Mouse (Mus musculus) spleen, postnatal 14 days (tissue): Measurements from ENCODE around the gene Rtp4.

Experiments
- DNase-seq, 2 experiments: peaks; one replicate each; pipeline ENCODE4 v3.0.0; 2021 to 2022; ENCODE audit warnings: low spot score in 2 of 2

Gene Rtp4

DNA sequence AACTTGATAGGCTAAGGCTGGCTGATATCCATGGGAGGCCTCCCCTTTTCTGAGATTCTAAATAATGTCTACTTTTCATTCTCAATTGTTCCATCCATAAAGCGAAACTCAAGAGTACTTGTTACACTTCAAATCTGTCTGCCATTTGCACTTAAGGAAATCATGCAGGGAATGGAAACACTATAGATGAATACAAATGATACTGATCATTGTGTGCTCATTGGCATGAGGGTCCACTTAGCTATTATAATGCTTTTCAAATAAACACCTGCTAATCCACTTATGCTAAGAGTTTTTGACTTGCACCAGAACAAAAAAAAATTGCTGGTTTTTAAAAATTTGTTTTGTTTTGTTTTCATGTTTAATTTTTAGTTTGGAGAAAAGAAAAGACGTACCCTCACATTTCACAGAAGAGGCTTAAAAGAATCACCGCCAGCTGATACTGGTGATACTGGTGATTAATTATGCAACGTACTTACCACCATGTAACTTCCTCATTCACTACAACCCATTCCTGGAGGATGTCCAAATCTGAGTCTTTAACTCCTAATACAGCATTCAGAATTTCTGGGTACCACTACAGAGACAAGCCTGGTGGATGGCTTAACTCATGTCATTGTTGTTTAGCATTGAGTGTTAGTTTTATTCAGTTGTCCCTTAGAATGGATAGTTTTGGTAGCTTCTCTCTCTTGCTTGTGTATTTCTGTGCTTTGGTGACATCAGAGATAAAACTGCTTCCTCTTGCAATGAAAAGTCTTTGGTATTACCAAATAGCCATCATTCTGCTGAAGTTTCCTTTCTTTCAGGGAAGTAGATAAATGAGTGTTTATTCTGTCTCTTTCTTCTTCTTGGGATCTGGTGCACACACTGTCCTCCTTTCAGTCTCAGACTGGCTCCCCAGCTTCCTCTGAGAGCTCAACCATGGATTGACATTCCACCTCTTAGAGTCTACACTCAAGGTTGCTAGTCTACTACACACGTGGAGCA lies 71.3 kb downstream of the Rtp4 start:
- no peak for DNase-seq

DNA sequence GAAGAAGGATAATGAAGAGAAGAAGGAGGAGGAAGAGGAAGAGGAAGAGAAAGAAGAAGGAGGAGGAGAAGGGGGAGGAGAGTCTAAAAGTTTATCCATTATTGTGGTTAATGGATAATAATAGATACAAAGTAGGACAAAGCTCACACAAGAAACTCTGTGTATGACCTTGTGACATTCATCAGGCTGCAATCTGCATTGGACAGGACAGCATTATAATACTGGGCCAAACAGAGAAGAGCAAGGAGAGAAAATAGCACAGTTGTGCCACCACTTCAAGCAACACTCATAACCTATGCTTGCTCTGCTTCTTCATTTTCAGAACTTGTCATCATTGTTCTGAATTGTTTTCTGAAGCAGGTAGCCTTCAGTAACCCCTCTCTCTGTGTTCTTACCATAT lies 72.4 kb downstream of the Rtp4 start:
- DNase-seq: no peak

DNA sequence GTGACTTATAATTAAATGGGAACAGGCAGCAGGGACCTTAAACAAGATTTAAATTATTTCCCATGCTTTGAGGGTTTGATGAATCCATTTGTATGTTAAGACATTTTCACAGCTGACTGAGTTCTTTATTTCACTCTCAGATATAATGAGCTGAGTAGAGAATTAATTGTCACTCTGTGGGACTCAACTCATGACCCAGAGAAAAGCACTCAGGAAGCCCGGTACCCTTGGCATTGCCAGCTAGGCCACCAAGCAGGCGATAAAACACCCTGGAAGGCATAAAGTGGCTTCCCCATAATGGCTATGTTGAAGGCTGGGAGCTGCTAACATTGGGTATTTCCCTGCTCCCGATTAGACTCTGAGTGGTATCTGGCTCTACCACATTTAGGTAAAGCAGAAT lies 76.6 kb downstream of the Rtp4 start:
- DNase-seq: no peak

DNA sequence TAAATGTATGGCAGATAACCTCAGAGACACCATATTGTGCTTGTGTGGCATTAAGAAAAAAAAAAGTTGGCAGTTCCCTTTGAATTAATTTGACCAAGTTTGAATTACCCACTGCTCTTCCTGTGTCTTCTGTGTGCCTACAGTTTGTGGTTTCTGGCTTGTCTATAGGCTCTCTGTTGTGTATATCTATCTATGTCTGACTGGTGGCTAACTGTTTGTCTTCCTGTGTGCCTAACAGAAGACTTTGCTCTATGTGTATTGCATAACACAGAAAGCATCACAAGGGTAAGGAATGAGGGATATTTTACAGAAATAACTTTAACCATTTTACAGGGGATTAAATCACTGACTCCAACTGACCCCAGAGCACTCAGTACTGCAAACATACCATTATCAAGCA lies 77.9 kb downstream of the Rtp4 start:
- DNase-seq: no peak

DNA sequence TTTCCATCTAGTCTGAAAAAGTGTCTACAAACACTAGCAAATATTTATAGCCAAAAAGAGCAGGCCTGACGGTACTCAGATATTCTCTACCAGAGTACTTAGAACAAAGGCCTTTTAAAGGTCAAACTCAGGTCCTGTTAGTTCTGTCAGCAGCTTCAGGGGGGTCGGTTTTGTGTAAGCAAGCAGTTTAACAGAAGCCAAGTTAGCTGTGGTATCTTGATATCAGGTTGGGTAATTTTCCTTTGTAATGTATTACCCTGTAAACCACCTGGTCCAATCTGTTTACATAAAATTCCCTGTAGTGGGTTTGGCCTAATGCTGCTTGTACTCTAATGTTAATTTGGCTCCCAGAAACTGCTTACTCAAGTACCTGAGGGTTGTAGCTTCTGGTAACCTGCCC lies 86.1 kb downstream of the Rtp4 start:
- DNase-seq: no peak

DNA sequence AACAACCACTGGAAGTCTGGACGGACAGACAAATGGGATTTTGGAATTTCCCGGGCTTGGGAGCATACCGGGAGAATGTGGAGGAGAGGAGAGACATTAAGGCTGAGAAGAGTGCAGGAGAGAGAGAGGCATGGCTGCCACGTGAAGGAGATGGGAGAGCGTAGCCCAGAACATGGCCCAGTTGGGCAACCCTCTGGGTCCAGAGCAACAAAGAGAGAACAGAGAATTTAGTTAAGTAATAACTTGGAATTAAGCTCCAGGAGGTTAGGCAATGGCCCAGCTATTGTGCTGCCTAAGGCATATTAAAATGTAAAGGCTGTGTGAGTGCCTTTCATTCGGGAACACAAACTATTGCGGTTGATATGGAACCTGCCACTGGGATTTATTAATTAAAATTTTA lies 86.6 kb downstream of the Rtp4 start:
- no peak for DNase-seq

DNA sequence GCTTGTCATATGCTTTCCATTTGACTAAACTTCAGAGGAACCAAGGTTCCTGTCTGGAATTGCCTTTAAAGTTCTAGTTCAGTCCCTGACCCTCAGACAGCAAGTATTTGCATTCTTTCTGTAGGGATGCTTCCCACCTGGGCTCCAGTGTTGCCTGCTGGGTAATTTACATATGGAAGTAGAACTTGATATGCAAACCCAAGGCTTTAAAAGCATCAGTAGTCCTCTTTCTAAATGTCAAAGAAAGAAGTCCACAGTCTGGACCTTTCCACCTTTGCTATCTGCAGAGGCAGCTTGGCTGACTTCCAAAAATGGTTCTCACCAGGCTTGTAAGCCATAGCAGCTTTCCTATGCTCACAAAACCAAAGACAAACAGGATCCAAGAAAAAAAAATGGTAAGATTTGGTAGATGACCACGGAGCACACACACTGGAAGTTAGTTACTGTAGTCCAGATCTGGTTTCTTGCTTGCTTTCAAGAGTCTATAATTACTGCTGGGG lies 87.9 kb downstream of the Rtp4 start:
- DNase-seq: no peak

DNA sequence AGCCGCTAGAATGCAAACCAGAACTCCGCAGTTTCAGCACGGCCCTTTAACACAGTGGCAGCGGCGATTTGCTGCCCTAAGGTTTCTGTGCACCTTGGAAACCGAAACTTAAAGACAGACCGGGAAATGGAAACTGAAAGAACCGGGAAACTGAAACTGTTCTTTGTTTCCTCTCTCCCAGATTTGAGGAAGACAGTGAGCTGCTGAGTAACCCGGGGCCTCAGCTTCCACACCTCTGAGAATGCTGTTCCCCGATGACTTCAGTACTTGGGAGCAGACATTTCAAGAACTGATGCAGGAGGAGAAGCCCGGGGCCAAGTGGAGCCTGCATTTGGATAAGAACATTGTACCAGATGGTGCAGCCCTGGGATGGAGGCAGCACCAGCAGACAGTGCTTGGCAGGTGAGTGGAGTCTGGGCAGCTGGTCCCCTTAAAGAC lies 89.7 kb downstream of the Rtp4 start:
- DNase-seq: peak in 1 of 2 experiments; percentile 12

DNA sequence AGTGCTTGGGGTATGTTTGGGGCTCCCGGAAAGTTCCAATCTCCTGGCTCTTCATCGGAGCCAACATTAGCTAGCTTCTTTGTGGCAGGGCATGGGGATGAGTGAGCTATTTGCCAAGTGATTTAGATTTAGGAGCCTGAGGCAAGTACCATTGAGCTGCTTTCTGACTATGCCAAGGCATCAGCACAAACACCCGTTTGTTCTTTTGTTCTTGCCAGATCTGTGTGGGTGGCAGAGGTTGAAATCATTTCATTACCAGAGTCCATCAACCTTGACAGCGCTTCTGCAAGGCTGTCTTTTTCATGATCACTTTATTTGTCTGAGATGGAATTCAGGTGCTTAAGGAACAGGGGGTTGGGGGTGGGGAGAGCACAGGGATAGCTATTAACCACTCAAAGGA lies 104.1 kb downstream of the Rtp4 start:
- DNase-seq: no peak

DNA sequence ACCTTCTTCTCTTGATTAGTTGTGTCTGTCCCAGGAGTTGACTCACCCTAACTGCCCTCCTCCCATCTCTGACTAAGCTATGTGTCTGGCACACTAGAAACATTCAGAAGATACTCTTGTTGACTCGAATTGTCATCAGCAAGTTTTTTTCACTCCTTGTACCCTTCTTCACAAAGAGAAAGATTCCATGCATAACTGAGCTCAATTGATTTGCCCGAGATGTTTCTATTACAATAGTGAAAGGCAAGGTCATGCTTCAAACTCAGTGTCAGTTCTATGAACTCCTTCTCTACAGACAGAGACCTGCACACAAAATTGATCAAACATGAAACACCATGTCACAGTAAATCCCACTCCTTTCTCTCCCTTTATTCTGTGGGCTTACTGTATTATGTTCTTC lies 111.4 kb downstream of the Rtp4 start:
- no peak for DNase-seq

DNA sequence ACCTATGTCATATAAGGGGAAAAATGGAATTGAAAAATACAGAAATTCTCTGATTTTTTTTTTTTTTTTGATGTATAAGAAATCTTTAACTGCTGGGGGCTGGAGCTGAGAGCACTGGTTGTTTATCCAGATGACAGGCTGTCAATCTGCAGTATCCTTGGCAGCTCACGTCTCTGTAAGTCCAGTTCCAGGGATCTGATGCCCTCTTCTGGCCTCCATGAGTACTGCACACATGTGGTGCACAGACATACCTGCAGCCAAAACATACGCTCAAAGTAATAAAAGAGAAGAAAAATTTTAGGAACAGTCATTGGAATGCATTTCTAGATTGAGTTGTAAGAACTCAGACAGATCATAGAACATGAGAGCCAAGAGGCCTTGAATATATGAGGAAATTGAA lies 112.6 kb downstream of the Rtp4 start:
- DNase-seq: no peak

DNA sequence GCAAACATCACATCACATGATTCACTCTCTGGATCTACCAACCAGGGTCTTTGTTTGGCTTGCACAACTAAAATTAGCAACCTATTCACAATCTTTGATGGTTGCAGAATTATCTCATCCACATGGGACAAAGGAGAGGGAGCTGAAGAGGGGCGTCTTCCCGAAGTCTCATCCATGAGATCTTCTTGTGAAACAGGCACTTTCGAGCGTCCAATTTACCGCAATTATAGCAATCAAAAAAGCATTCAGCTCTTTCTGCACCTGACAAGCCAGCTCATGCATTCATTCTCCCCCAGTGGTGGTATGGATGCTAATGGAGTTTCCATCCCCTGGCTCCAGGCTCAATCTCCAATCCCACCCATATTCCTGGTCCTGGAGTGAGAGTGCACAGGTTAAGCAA lies 132.9 kb downstream of the Rtp4 start:
- DNase-seq: no peak

DNA sequence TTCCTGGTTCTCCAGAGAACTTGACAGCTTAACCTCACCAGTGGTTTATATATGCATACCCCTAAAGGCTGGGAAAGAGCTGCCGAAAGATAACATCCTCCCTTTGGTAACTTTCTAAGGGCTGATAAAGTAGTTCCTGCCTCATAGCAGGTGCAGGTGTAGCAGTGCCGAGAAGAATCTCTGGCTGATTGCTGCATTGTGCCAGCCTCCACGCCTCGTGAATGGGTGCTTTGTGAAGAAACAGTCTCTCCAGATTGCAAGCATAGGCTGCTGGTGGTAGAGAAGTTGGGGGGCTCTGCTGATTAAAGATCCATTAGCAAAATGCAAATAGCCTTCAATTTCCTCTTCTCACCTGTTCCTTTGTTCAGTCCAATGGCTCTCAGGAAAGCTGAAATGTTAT lies 133.4 kb downstream of the Rtp4 start:
- DNase-seq: no peak

DNA sequence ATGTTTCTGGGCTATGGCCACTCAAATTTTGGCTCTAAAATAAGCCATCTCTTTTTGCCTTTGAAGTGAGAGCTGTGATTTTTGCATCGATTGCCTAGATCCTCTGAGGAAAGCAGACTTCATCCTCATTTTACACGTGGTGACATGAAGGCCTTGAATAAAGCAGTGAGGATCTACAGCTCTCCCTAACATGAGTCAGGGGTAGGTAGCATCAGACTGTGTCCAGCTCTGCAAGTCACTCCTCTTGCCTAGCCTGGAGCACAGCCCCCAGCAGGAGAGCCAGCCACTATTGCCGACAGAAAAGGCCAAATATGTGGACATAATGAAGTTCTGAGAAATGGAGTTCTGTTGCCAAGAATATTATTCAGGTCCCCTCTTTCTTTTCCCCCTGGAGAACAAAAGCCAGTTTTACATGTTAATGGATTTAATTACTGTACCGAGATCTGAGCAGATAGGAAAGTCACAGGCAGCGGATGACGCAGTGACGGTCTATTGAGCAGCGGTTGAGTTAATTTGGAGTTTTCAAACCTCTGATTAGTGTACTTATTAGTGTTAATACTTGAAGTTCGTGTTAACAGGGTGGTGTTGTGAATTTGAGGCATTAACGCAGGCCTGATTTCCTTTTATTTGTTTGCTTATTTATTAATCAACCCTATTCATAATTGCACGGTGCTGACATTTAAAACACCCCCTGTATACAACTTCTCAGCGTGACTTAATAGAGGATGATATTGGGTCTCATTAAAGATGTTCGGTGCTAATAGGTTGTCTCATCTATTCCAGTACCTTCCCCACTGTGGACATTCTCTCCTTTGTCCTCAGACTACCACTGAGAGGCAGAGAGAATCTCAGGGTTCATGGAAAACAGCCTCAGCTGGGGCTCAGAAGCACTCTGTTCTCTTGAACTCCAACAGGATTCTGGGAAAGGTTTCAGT lies 139.8 kb downstream of the Rtp4 start:
- DNase-seq: no peak
